Mouse (Mus musculus) midbrain, embryonic 13.5 days (tissue): ENCODE measurements around the gene Tbl1xr1. TPM values are rescaled to one million over a fixed set of nuclear protein-coding genes. Genes with fewer than 3 reads are reported as not detected.

Experiments used
- ATAC-seq: fragments of 200-750 bp; cut with Nextera tagmentation; 2 replicates; pipeline ENCODE4 v1.8.0; 2017; ENCODE audit warnings: mild to moderate bottlenecking, moderate TSS enrichment, moderate library complexity
- H3K27ac ChIP-seq: fragments of 300-500 bp; sonication (generic); 2 replicates; pipeline ENCODE4 v1.5.1; 2015; ENCODE audit warnings: inconsistent platforms, mild to moderate bottlenecking, moderate library complexity
- H3K27me3 ChIP-seq: fragments of 300-500 bp; sonication (generic); 2 replicates; pipeline ENCODE4 v1.6.1; 2015; ENCODE audit warnings: mild to moderate bottlenecking, inconsistent platforms
- H3K36me3 ChIP-seq: fragments of 300-500 bp; sonication (generic); 2 replicates; pipeline ENCODE4 v1.6.1; 2015; ENCODE audit warnings: mild to moderate bottlenecking, inconsistent platforms
- H3K4me1 ChIP-seq: fragments of 300-500 bp; sonication (generic); replicated peaks from 2 replicates; pipeline ENCODE4 v1.6.1; 2015; ENCODE audit warnings: inconsistent platforms
- H3K4me2 ChIP-seq: fragments of 300-500 bp; sonication (generic); replicated peaks from 2 replicates; pipeline ENCODE4 v1.6.1; 2015; ENCODE audit warnings: moderate library complexity, mild to moderate bottlenecking, inconsistent platforms
- H3K4me3 ChIP-seq: fragments of 300-500 bp; sonication (generic); replicated peaks from 2 replicates; pipeline ENCODE4 v1.5.1; 2015; ENCODE audit warnings: mild to moderate bottlenecking, inconsistent platforms
- H3K9ac ChIP-seq: fragments of 300-500 bp; sonication (generic); replicated peaks from 2 replicates; pipeline ENCODE4 v1.6.1; 2015; ENCODE audit warnings: mild to moderate bottlenecking, inconsistent platforms
- H3K9me3 ChIP-seq: fragments of 300-500 bp; sonication (generic); 2 replicates; pipeline ENCODE4 v1.6.1; 2016; ENCODE audit warnings: mild to moderate bottlenecking, inconsistent platforms
- WGBS: fragments of 180-500 bp; shearing (Covaris S2); methylation state at CpG from one replicate; pipeline ENCODE4 v1.1.7; 2015; 5-methylcytosine and 5-hydroxymethylcytosine counted together
- polyA plus RNA-seq: library from polyadenylated mRNA; unstranded; fragments of >200 nt; fragmentation: Nextera tagmentation; extraction: Ambion mirVana; gene quantifications from 2 replicates; pipeline ENCODE4 v1.2.1, GENCODE M21; 2015

Tbl1xr1 gene
- polyA plus RNA-seq: 18.2 and 20.2 TPM in 2 replicates

GRCm38 (mm10) chr3:22076561-22076935 lies at the start of gene Tbl1xr1:
Tbl1xr1 (plus strand) TSS chr3:22076652.
- Histone ChIP-seq H3K27ac (peak within 1 kb of the TSS; percentile 99), H3K36me3 (no peaks in the 10 kb centered on the region), H3K27me3 (no peaks in the 10 kb centered on the region), H3K4me2 (peak within 1 kb of the TSS; percentile 74), H3K4me1 (peaks cover 42% of the 10 kb centered on the region), H3K9me3 (no peaks in the 10 kb centered on the region), H3K9ac (peak within 1 kb of the TSS; percentile 93), H3K4me3 (peak within 1 kb of the TSS; percentile 91)
- WGBS: under 1% methylated on average over 28 of the region's 46 CpGs
- peak; percentile 92 for ATAC-seq

- Histone ChIP-seq H3K9me3 (no peaks in the 10 kb centered on the region), H3K4me2 (no peak overlapping the region), H3K9ac (no peak overlapping the region), H3K27me3 (no peaks in the 10 kb centered on the region), H3K27ac (no peak overlapping the region), H3K36me3 (no peaks in the 10 kb centered on the region), H3K4me1 (peaks cover 4% of the 10 kb centered on the region; the same call in 1 of the 2 replicates), H3K4me3 (no peak overlapping the region)
- 15% methylated on average over 4 of the region's 4 CpGs for WGBS
- ATAC-seq: no peak
Measured at GRCm38 (mm10) chr3:22038004-22038403, 38.4 kb upstream of the Tbl1xr1 start.

GRCm38 (mm10) chr3:22039036-22039795 lies 37.2 kb upstream of the Tbl1xr1 start:
- Histone ChIP-seq H3K9me3 (no peaks in the 10 kb centered on the region), H3K36me3 (no peaks in the 10 kb centered on the region), H3K4me2 (no peak overlapping the region), H3K27ac (no peak overlapping the region), H3K4me3 (no peak overlapping the region), H3K27me3 (no peaks in the 10 kb centered on the region), H3K4me1 (peaks cover 4% of the 10 kb centered on the region; the same call in 1 of the 2 replicates), H3K9ac (no peak overlapping the region)
- WGBS: 88% methylated on average over 8 of the region's 8 CpGs
- no peak for ATAC-seq

GRCm38 (mm10) chr3:22040627-22041026 lies 35.8 kb upstream of the Tbl1xr1 start:
- Histone ChIP-seq H3K4me3 (no peak overlapping the region), H3K4me1 (peaks cover 4% of the 10 kb centered on the region; the same call in 1 of the 2 replicates), H3K9me3 (no peaks in the 10 kb centered on the region), H3K36me3 (no peaks in the 10 kb centered on the region), H3K27me3 (no peaks in the 10 kb centered on the region), H3K4me2 (no peak overlapping the region), H3K9ac (no peak overlapping the region), H3K27ac (no peak overlapping the region)
- WGBS: 38% methylated on average over 6 of the region's 6 CpGs
- no peak for ATAC-seq

- 88% methylated on average over 14 of the region's 14 CpGs for WGBS
- no peaks in the 10 kb centered on the region for H3K36me3 ChIP-seq
- H3K9ac ChIP-seq: no peak overlapping the region
- no peak overlapping the region for H3K27ac ChIP-seq
- ATAC-seq: no peak
- 0 out of 2 replicates have a peak, but pooled peaks cover 4% of the 10 kb centered on the region for H3K9me3 ChIP-seq
- H3K4me2 ChIP-seq: no peak overlapping the region
- H3K27me3 ChIP-seq: no peaks in the 10 kb centered on the region
- no peak overlapping the region for H3K4me3 ChIP-seq
- no peaks in the 10 kb centered on the region for H3K4me1 ChIP-seq
Measured at GRCm38 (mm10) chr3:22047203-22047602, 29.2 kb upstream of the Tbl1xr1 start.

GRCm38 (mm10) chr3:22056664-22057328 lies 19.7 kb upstream of the Tbl1xr1 start:
- H3K4me2 ChIP-seq: no peak overlapping the region
- 87% methylated on average over 4 of the region's 4 CpGs for WGBS
- no peaks in the 10 kb centered on the region for H3K27me3 ChIP-seq
- H3K4me3 ChIP-seq: no peak overlapping the region
- no peaks in the 10 kb centered on the region for H3K4me1 ChIP-seq
- H3K9me3 ChIP-seq: 0 out of 2 replicates have a peak, but pooled peaks cover 2% of the 10 kb centered on the region
- ATAC-seq: no peak
- H3K36me3 ChIP-seq: no peaks in the 10 kb centered on the region
- no peak overlapping the region for H3K27ac ChIP-seq
- no peak overlapping the region for H3K9ac ChIP-seq

- 86% methylated on average over 7 of the region's 7 CpGs for WGBS
- Histone ChIP-seq H3K9me3 (0 out of 2 replicates have a peak, but pooled peaks cover 2% of the 10 kb centered on the region), H3K36me3 (no peaks in the 10 kb centered on the region), H3K27ac (no peak overlapping the region), H3K4me3 (no peak overlapping the region), H3K27me3 (no peaks in the 10 kb centered on the region), H3K4me1 (no peaks in the 10 kb centered on the region), H3K9ac (no peak overlapping the region), H3K4me2 (no peak overlapping the region)
- no peak for ATAC-seq
Measured at GRCm38 (mm10) chr3:22058206-22058804, 18.1 kb upstream of the Tbl1xr1 start.

GRCm38 (mm10) chr3:22061163-22061562 lies 15.3 kb upstream of the Tbl1xr1 start:
- Histone ChIP-seq H3K4me2 (no peak overlapping the region), H3K4me1 (no peaks in the 10 kb centered on the region), H3K27ac (no peak overlapping the region), H3K27me3 (no peaks in the 10 kb centered on the region), H3K9ac (no peak overlapping the region), H3K9me3 (0 out of 2 replicates have a peak, but pooled peaks cover 2% of the 10 kb centered on the region), H3K36me3 (no peaks in the 10 kb centered on the region), H3K4me3 (no peak overlapping the region)
- 89% methylated on average over 4 of the region's 4 CpGs for WGBS
- no peak for ATAC-seq

- Histone ChIP-seq H3K4me2 (no peak overlapping the region), H3K4me3 (no peak overlapping the region), H3K9me3 (no peaks in the 10 kb centered on the region), H3K27me3 (no peaks in the 10 kb centered on the region), H3K27ac (no peak overlapping the region), H3K9ac (no peak overlapping the region), H3K4me1 (no peaks in the 10 kb centered on the region), H3K36me3 (no peaks in the 10 kb centered on the region)
- ATAC-seq: no peak
- WGBS: 91% methylated on average over 5 of the region's 5 CpGs
Measured at GRCm38 (mm10) chr3:22068621-22069020, 7.8 kb upstream of the Tbl1xr1 start.

GRCm38 (mm10) chr3:22073916-22074315 lies 2.5 kb upstream of the Tbl1xr1 start:
- 54% methylated on average over 1 of the region's 1 CpGs for WGBS
- H3K4me2 ChIP-seq: no peak overlapping the region

GRCm38 (mm10) chr3:22074591-22075294 lies 1.7 kb upstream of the Tbl1xr1 start:
- Histone ChIP-seq H3K9ac (peak overlapping the region; percentile 29; the same call in 1 of the 2 replicates), H3K9me3 (no peaks in the 10 kb centered on the region), H3K4me1 (peaks cover 39% of the 10 kb centered on the region), H3K27ac (no peak overlapping the region), H3K36me3 (no peaks in the 10 kb centered on the region), H3K4me3 (peak overlapping the region; percentile 91), H3K27me3 (no peaks in the 10 kb centered on the region), H3K4me2 (peak overlapping the region; percentile 74)
- WGBS: 25% methylated on average over 11 of the region's 11 CpGs
- no peak for ATAC-seq

More at GRCm38 (mm10) chr3:22073916-22074315, 2.5 kb upstream of the Tbl1xr1 start:
- Histone ChIP-seq H3K4me3 (no peak overlapping the region), H3K9me3 (no peaks in the 10 kb centered on the region), H3K9ac (no peak overlapping the region), H3K4me1 (peaks cover 31% of the 10 kb centered on the region), H3K36me3 (no peaks in the 10 kb centered on the region), H3K27me3 (no peaks in the 10 kb centered on the region), H3K27ac (no peak overlapping the region)
- no peak for ATAC-seq
